Mouse (Mus musculus) 416B (cell line): ENCODE data around the gene Mtcl1.
A peak's percentile ranks its signal among the peaks of the same experiment; 100 is the strongest.

Source experiments
- DNase-seq: peaks from one replicate; pipeline ENCODE4 v3.0.0; 2011; ENCODE audit warnings: low read depth

The Mtcl1 gene

GRCm38 (mm10) chr17:66449460-66450341 lies at the start of gene Mtcl1:
Gene Mtcl1 (minus strand): TSS chr17:66449750.
- no peak for DNase-seq

GRCm38 (mm10) chr17:66498598-66498997 lies 49.0 kb upstream of the Mtcl1 start:
- DNase-seq: no peak

DNA sequence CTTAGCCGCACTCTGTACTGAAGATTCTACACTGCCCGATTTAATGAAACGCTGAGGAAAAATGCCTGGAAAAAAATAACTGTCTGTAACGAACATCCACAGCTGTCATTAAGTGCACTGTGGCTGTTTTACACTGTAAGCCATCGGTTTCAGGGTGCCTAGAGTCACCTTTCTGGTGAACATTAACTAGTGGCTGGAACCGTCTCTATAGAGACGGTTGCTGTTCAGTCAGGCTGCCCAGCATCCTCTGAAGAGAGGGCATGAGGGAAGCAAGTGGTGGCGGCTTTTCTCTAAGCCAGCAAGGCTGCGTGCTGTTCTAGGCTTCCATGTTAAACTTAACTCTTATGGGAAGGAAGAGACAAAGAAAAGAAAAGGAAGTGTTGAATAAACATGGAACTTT lies 47.0 kb upstream of the Mtcl1 start:
- no peak for DNase-seq

DNA sequence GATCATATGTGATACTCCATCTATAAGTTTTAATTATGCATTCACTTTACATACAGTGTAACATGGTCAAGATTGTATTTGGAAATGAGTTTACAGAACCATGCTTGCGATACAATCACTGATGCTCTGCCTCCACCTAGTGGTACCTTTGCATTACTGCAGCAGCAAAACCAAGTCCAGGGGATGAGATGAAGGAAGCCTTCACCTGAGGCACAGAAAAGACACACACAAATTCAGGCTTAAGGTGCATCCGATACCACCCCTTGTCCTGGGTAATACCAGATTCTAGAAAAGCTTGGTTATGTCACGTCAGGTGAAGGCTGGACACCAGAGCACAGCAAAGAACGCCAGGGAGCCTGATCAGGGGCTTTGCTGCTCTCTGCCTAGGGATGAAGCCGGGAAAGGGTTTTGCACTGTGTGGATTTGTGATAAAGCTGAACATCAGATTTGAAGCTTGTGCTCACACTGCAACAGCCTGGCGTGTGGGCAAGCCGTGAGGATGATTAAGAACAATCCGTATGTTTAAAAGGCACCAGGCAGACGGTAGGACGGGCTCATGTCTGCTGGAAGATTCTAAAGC lies 40.6 kb upstream of the Mtcl1 start:
- peak; percentile 67 for DNase-seq

- DNase-seq: no peak
Measured at GRCm38 (mm10) chr17:66486576-66486975, 37.0 kb upstream of the Mtcl1 start.

DNA sequence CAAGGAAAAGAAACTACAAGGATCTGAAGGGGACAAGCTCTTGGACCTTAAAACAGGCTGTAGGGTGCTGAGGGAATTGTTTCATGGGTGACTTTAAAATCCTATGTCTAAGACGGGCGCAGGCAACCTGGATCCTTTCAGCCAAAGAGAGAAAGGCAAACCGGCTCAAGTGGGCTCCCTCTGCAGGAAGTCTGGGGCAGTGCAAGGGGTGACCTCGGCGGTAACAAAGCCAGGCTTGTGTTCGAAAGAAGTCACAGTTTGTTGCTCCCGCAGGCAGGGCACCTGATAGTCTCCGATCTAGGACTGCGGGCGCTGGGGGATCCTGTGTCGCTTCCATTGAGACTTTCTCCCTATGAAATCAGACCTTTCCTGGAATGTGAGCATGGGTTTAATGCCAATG lies 36.2 kb upstream of the Mtcl1 start:
- DNase-seq: peak; percentile 46

GRCm38 (mm10) chr17:66484965-66485364 lies 35.4 kb upstream of the Mtcl1 start:
- DNase-seq: no peak

- DNase-seq: no peak
Measured at GRCm38 (mm10) chr17:66483651-66484454, 34.3 kb upstream of the Mtcl1 start.

- no peak for DNase-seq
Measured at GRCm38 (mm10) chr17:66481295-66481694, 31.7 kb upstream of the Mtcl1 start.

- no peak for DNase-seq
Measured at GRCm38 (mm10) chr17:66480491-66481278, 31.1 kb upstream of the Mtcl1 start.

GRCm38 (mm10) chr17:66479813-66480490 lies 30.4 kb upstream of the Mtcl1 start:
- no peak for DNase-seq

GRCm38 (mm10) chr17:66479311-66479710 lies 29.8 kb upstream of the Mtcl1 start:
- DNase-seq: no peak

- no peak for DNase-seq
Measured at GRCm38 (mm10) chr17:66473205-66473604, 23.7 kb upstream of the Mtcl1 start.

DNA sequence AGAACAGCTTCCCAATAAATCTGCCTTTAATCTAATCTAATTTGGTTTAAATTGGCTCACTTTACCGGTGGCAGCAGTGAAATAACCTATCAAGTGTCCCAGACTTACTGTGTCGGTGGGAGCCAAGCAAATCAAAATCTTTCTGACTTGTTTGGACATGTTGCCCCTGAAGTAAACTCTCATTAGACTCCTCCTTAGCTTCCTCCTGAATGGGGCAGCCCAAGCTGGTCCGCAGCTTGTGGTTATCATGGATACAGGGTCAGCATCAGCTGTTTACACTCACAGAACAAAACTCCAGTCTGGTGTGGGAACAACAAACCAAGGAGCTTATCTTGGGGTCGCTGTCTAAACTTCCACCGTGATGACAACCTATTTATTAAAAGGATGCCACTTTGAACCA lies 22.2 kb upstream of the Mtcl1 start:
- DNase-seq: no peak

DNA sequence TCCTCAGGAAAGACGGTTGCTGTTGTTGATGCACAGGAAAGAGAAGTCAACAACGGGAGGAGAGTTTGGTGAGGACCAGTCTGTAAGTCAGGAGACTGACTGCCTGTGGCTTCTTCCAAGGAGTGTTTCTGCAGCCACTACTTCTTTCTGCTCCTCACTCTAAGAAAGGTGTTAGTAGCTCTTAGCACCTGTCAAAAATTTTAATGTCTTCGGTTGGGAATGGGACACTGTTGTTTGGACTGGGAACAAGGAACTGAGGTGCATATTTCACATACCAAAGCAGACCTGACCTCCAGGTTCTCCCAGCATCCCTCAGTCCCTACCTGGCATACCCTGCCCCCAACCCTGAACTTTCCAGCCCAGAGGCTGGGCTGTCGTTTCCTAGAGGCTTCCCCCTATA lies 21.7 kb upstream of the Mtcl1 start:
- DNase-seq: no peak

DNA sequence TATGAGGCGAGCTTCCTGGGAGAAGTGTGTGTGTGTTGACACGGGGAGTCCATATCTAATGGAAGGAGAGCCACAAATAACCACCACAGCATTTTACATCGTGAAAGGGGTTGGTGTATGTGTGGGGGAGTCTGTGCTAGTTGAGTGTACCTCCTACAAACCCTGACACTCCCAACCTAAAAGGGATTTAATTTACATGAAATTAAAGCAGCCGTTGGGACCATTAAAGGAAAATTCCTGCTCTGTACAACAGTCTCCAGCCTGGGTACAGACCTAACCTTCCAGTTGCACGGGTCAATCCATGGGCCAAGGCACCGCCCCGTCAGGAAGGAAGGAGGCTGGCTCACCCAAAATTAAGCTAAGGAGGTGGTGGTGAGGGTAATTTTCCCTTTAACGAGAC lies 20.5 kb upstream of the Mtcl1 start:
- no peak for DNase-seq

DNA sequence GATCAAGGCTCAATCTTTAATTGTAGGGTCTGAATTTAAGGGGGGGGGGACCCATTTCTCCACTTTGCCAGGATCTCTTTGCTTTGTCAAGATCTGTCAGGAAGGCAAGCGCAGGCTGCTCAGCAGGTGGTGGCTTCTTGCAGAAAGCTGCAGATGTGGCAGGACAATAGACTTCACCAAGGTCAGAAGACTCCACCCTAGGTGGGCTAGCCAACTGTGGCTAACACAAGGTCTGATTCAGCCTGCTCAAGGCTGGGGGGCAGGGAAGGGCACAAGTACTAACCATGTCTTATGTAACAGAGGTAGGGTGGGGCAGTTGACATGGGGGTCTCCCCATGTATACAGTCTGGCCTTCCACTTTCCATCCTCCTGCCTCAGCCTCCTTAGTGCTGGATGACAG lies 7.7 kb upstream of the Mtcl1 start:
- DNase-seq: no peak

DNA sequence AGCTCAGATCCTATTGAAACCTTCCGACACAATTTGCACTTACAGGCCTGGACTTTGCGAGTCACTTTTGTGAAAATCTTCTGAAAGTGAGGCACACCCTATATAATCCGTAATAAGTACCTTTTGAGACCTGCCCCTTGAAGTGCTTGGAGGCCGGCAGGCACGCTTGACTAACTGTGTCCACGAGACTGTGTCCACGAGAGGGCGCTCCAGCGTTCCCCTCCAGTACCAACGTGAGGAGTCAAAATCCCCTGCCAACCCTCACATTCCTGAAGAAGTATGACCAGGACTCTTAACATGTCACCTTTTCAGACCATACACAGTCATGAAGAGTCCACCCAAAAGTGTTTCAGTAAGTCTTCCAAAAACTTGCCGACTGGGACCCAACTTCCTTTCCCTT lies 1.6 kb upstream of the Mtcl1 start:
- DNase-seq: no peak

DNA sequence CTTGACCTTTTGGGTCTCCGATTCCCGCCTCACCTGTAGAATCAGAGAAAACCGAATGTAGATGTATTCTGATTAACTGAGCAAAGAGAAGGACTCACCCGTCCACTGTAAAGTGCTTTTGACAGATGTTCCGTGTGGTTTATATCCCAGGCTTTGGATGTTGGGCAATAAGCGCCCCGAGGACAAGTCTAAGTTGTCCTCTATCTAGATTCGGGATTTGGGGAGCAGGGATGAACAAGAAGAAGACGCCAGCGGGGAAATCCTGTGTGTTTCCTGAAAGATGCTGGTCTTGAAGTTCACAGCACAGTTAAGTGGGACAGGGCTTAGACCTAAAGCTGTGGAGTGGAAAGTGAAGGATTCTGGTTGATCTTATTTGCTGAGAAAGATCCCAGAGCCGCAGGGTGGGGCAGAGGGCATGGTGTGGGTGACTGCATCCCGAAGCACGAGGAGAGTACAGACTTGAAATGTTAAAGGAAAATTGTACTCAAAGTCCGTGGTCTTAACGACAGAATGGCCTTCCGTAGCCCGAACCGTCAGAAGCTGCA lies 1.0 kb upstream of the Mtcl1 start:
- no peak for DNase-seq

DNA sequence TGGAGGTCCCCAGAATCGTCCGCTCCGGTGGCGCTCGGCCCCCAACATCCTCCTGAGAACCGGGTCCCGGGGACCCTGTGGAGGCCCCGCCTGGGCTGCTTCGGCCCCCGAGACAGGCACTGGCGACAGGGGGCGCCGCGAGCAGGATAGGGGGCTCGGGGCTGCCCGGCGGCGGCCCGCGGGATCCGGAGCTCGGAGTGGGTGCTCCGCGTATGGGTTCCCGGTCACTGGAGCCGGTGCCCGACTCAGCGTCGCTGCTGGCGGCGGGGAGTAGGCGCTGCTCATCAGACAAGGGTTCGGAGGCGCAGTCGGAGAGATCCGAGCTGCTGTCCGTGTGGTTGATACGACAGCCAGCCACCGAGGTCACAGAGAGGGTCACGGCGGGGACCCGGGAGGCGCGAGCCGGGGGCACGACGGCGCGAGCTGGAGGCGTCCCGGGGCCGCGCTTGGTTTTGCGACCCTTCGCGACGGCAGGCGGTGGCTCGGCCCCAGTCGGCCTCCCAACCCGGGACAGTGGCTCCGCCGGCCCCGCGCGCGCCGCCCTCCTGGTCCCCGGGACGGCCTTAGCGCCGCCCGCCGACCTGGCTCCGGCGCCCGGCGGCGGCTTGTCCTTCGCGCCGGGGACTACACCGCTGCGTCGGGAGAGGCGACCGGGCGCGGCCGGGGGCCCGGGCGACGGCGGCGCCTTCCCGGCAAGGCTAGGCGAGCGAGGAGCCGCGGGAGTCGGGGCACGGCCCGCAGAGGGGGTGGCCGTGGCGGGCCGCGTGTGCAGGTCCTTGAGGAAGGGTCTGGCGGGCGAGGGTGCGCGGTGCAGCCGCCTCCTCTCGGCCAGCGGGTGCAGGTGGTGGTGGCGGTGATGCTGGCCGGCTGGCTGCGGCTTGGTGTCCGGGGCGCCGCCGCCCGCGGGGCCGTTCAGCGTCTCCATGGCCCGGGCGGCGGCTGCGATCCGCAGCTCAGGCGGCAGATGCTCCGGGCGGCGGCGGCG lies 837 bp downstream of the Mtcl1 start:
- DNase-seq: no peak
